Mouse (Mus musculus) olfactory bulb, adult 2 months (tissue): ENCODE measurements around the gene Gabpb2.

Experiments used
- CTCF ChIP-seq: fragments of 200-500 bp; IDR thresholded peaks from 2 replicates; pipeline ENCODE4 v1.5.1; 2012; ENCODE audit warnings: low read depth, mild to moderate bottlenecking, low read length, moderate library complexity; ENCODE audit not compliant: insufficient read depth
- POLR2A ChIP-seq: fragments of 200-500 bp; IDR thresholded peaks from 2 replicates; pipeline ENCODE4 v1.6.1; 2012; ENCODE audit warnings: mild to moderate bottlenecking, low read depth, low read length, moderate library complexity; ENCODE audit not compliant: insufficient read depth

- TF ChIP-seq CTCF, result no peak
- no peak for TF ChIP-seq POLR2A
Measured at GRCm38 (mm10) chr3:95186888-95187287, 30.8 kb downstream of the Gabpb2 start.
